Mouse (Mus musculus) left cerebral cortex, adult 6 months (tissue): ENCODE measurements around the gene Ifitm7. TPM values are rescaled to one million over a fixed set of nuclear protein-coding genes. Genes with fewer than 3 reads are reported as not detected.

Experiments
- long read RNA-seq, 2 experiments: library from polyadenylated mRNA; unstranded; transcript quantifications; one replicate each; pipeline ENCODE4 v2.0.0; 2019 to 2020
- polyA plus RNA-seq: library from polyadenylated mRNA; unstranded; fragments of <200 nt; fragmentation: Nextera tagmentation; gene quantifications from 2 replicates; pipeline ENCODE4 v1.2.3, GENCODE M21; 2021

Gene Ifitm7
- not detected in 2 replicates for polyA plus RNA-seq
- long read RNA-seq, experiment 1: 0 reads
- long read RNA-seq, experiment 2: 0 reads

DNA sequence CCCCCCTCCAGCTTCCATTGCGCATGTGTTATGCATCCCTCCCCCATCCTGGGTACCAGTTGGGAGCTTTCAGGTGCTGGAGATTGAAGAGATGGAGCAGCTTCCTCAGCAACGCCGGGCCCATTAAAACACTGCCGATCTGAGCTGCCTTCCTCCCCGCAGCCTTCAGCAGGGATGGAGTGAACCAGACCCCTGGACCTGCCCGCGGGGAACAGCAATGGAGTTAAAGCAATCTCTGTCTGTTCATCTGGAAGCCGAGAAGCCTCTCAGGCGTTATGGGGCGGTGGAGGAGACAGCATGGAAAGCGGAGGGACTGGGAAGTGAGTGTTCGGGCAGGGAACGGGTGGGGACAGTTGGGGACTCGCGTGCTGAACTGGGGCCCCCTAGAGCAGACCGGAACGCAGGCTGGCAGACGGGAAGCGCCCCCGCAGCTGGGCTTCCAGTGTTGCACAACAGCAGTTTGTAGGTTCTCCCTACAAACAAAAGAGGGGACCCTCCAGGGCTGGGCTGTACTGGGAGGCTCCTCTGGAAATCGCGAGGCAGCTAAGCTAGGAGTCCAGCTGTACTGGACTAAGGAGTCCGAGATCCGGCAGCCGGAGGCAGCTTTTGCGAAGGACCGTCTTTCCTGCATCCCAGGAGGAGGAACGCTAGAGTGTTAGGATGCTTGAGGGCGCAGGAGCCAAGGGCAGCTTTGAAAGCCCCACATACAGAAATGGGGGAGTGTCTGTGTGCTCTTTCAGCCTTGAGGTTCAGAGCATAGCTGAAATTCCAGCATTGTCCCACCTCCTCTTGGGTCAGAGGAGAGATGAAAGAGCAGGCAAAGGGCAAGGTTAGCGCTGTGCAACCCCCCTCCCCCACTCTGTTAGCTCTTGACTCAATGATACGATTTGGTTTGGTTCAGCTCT is at the start of gene Ifitm7, which contains the start of gene 2900011O08Rik:
TSS of gene Ifitm7 (minus strand) at position 315 of the 905 bp plus-strand sequence.
TSS of gene 2900011O08Rik (plus strand) at position 31 of the 905 bp plus-strand sequence.

Other genes with a start within 250 kb of the Ifitm7 start
- 48.8 and 64.3 TPM in 2 replicates for gene Rrn3, start 206.2 kb downstream of the Ifitm7 start, polyA plus RNA-seq
- 182 and 194 TPM in 2 replicates for gene Ntan1, start 168.0 kb downstream of the Ifitm7 start, polyA plus RNA-seq
- gene Pdxdc1, start 83.8 kb downstream of the Ifitm7 start, polyA plus RNA-seq: 39.2 and 48.2 TPM in 2 replicates
- 56.3 and 74.4 TPM in 2 replicates for gene Mpv17l, start 83.7 kb downstream of the Ifitm7 start, polyA plus RNA-seq
- gene 2900011O08Rik, start 284 bp downstream of the Ifitm7 start, polyA plus RNA-seq: 151 and 175 TPM in 2 replicates
- 16.5 and 17.6 TPM in 2 replicates for gene Nde1, start 176.4 kb upstream of the Ifitm7 start, polyA plus RNA-seq
- 18.8 and 53.9 TPM in 2 replicates for gene Marf1, start 176.5 kb upstream of the Ifitm7 start, polyA plus RNA-seq